Mouse (Mus musculus): Measurements from ENCODE around the gene Gng7.

GRCm38 (mm10) chr10:81021547-81022110 is 6.9 kb upstream of the Gng7 start:
- TF ChIP-seq CTCF (IDR thresholded peaks at IDR 0.05; ENCODE audit: insufficient read depth, low read length): no peak
- no peak for TF ChIP-seq POLR2A (IDR thresholded peaks at IDR 0.05; ENCODE audit: borderline replicate concordance, extremely low read depth, low read depth, low read length)
